Mouse (Mus musculus) stomach, embryonic 16.5 days (tissue): ENCODE measurements around the gene C130074G19Rik. TPM values are rescaled to one million over a fixed set of nuclear protein-coding genes. Genes with fewer than 3 reads are reported as not detected.

Experiments used
- ATAC-seq: fragments of 200-750 bp; cut with Nextera tagmentation; 2 replicates; pipeline ENCODE4 v1.8.0; 2017; ENCODE audit warnings: moderate number of reproducible peaks, moderate TSS enrichment; ENCODE audit not compliant: insufficient read depth, low FRiP score
- H3K27ac ChIP-seq: fragments of 300-500 bp; sonication (generic); 2 replicates; pipeline ENCODE4 v1.5.1; 2014; ENCODE audit warnings: low read length
- H3K27me3 ChIP-seq: fragments of 300-500 bp; sonication (generic); 2 replicates; pipeline ENCODE4 v1.6.1; 2014; ENCODE audit warnings: low read length, control low read depth, mixed read lengths; ENCODE audit not compliant: control insufficient read depth, insufficient read depth
- H3K36me3 ChIP-seq: fragments of 300-500 bp; sonication (generic); 2 replicates; pipeline ENCODE4 v1.6.1; 2014; ENCODE audit warnings: low read length; ENCODE audit not compliant: control insufficient read depth, insufficient read depth
- H3K4me1 ChIP-seq: fragments of 300-500 bp; sonication (generic); 2 replicates; pipeline ENCODE4 v1.6.1; 2014; ENCODE audit warnings: low read length, control low read depth, mixed read lengths; ENCODE audit not compliant: control insufficient read depth, insufficient read depth
- H3K4me2 ChIP-seq: fragments of 300-500 bp; sonication (generic); 2 replicates; pipeline ENCODE4 v1.6.1; 2014; ENCODE audit warnings: low read depth, low read length, mixed read lengths
- H3K4me3 ChIP-seq: fragments of 300-500 bp; sonication (generic); replicated peaks from 2 replicates; pipeline ENCODE4 v1.5.1; 2014; ENCODE audit warnings: mild to moderate bottlenecking, low read length
- H3K9ac ChIP-seq: fragments of 300-500 bp; sonication (generic); 2 replicates; pipeline ENCODE4 v1.6.1; 2014; ENCODE audit warnings: low read length
- H3K9me3 ChIP-seq: fragments of 300-500 bp; sonication (generic); replicated peaks from 2 replicates; pipeline ENCODE4 v1.6.1; 2016; ENCODE audit warnings: low read length, control low read depth; ENCODE audit not compliant: control insufficient read depth
- WGBS: fragments of 180-500 bp; shearing (Covaris S2); extraction: QIAGEN DNeasy Blood & Tissue Kit; methylation state at CpG from one replicate; pipeline ENCODE4 v1.1.7; 2014; 5-methylcytosine and 5-hydroxymethylcytosine counted together
- polyA plus RNA-seq: library from polyadenylated mRNA; unstranded; fragments of >200 nt; fragmentation: Nextera tagmentation; extraction: Ambion mirVana; gene quantifications from 2 replicates; pipeline ENCODE4 v1.2.1, GENCODE M21; 2015

C130074G19Rik gene
- polyA plus RNA-seq, 1 experiment from 2014 or later = 2.2 TPM

- Histone ChIP-seq H3K9me3 (no peaks in the 10 kb centered on the region), H3K4me1 (0 out of 2 replicates have a peak, but pooled peaks cover 7% of the 10 kb centered on the region), H3K9ac (peak overlapping the region; percentile 71; the same call in 1 of the 2 replicates), H3K27ac (no peak overlapping the region), H3K36me3 (no peaks in the 10 kb centered on the region), H3K4me2 (peak overlapping the region; percentile 82), H3K27me3 (peaks cover 28% of the 10 kb centered on the region), H3K4me3 (peak overlapping the region; percentile 52)
- 62% methylated on average over 7 of the region's 7 CpGs for WGBS
- no peak for ATAC-seq
Observed at GRCm38 (mm10) chr1:184881861-184882260, 1.2 kb downstream of the C130074G19Rik start.

- WGBS = 85% methylated on average over 5 of the region's 5 CpGs
- Histone ChIP-seq H3K27me3 (peaks cover 28% of the 10 kb centered on the region), H3K27ac (no peak overlapping the region), H3K4me2 (peak overlapping the region; percentile 15; the same call in 1 of the 2 replicates), H3K4me1 (0 out of 2 replicates have a peak, but pooled peaks cover 7% of the 10 kb centered on the region), H3K36me3 (no peaks in the 10 kb centered on the region), H3K4me3 (peak overlapping the region; percentile 52), H3K9ac (no peak overlapping the region), H3K9me3 (no peaks in the 10 kb centered on the region)
- no peak for ATAC-seq
Observed at GRCm38 (mm10) chr1:184881211-184881610, 1.8 kb downstream of the C130074G19Rik start.

- H3K27me3 ChIP-seq = peaks cover 28% of the 10 kb centered on the region
- H3K4me2 ChIP-seq = no peak overlapping the region
- H3K4me1 ChIP-seq = 0 out of 2 replicates have a peak, but pooled peaks cover 7% of the 10 kb centered on the region
- 71% methylated on average over 6 of the region's 6 CpGs for WGBS
- no peaks in the 10 kb centered on the region for H3K9me3 ChIP-seq
- no peaks in the 10 kb centered on the region for H3K36me3 ChIP-seq
- H3K27ac ChIP-seq = no peak overlapping the region
- H3K9ac ChIP-seq = no peak overlapping the region
- H3K4me3 ChIP-seq = no peak overlapping the region
- ATAC-seq = no peak
Observed at GRCm38 (mm10) chr1:184878860-184879259, 4.2 kb downstream of the C130074G19Rik start.

- H3K4me1 ChIP-seq = 0 out of 2 replicates have a peak, but pooled peaks cover 8% of the 10 kb centered on the region
- no peak overlapping the region for H3K27ac ChIP-seq
- 63% methylated on average over 2 of the region's 2 CpGs for whole genome bisulfite sequencing
- H3K27me3 ChIP-seq = peaks cover 13% of the 10 kb centered on the region
- H3K36me3 ChIP-seq = no peaks in the 10 kb centered on the region
- H3K4me2 ChIP-seq = no peak overlapping the region
- no peaks in the 10 kb centered on the region for H3K9me3 ChIP-seq
- ATAC-seq = no peak
- no peak overlapping the region for H3K4me3 ChIP-seq
- H3K9ac ChIP-seq = no peak overlapping the region
Observed at GRCm38 (mm10) chr1:184877306-184877705, 5.7 kb downstream of the C130074G19Rik start.

- H3K36me3 ChIP-seq = no peaks in the 10 kb centered on the region
- WGBS = 82% methylated on average over 11 of the region's 11 CpGs
- peaks cover 22% of the 10 kb centered on the region for H3K4me1 ChIP-seq
- H3K4me3 ChIP-seq = no peak overlapping the region
- H3K9ac ChIP-seq = no peak overlapping the region
- H3K9me3 ChIP-seq = no peaks in the 10 kb centered on the region
- H3K27ac ChIP-seq = no peak overlapping the region
- no peak for ATAC-seq
- no peak overlapping the region for H3K4me2 ChIP-seq
- H3K27me3 ChIP-seq = 0 out of 2 replicates have a peak, but pooled peaks cover 3% of the 10 kb centered on the region
Observed at GRCm38 (mm10) chr1:184873910-184874309, 9.1 kb downstream of the C130074G19Rik start.

GRCm38 (mm10) chr1:184872069-184872819 lies 10.8 kb downstream of the C130074G19Rik start:
- Histone ChIP-seq H3K4me3 (no peak overlapping the region), H3K4me1 (peaks cover 22% of the 10 kb centered on the region), H3K27ac (peak overlapping the region; percentile 42; the same call in 1 of the 2 replicates), H3K4me2 (no peak overlapping the region), H3K9me3 (no peaks in the 10 kb centered on the region), H3K9ac (no peak overlapping the region), H3K36me3 (no peaks in the 10 kb centered on the region), H3K27me3 (no peaks in the 10 kb centered on the region)
- ATAC-seq = 0 out of 2 replicates have a peak, but pooled peaks have one; percentile 9
- 59% methylated on average over 7 of the region's 7 CpGs for WGBS

GRCm38 (mm10) chr1:184871506-184871905 lies 11.5 kb downstream of the C130074G19Rik start:
- Histone ChIP-seq H3K27me3 (no peaks in the 10 kb centered on the region), H3K9me3 (no peaks in the 10 kb centered on the region), H3K4me1 (peaks cover 22% of the 10 kb centered on the region), H3K36me3 (no peaks in the 10 kb centered on the region), H3K9ac (no peak overlapping the region), H3K4me2 (no peak overlapping the region), H3K27ac (peak overlapping the region; percentile 42; the same call in 1 of the 2 replicates), H3K4me3 (no peak overlapping the region)
- 71% methylated on average over 1 of the region's 1 CpGs for WGBS
- ATAC-seq = peak; percentile 54; the same call in 1 of the 2 replicates

- WGBS = 75% methylated on average over 11 of the region's 11 CpGs
- H3K9me3 ChIP-seq = no peaks in the 10 kb centered on the region
- peak overlapping the region; percentile 42; the same call in 1 of the 2 replicates for H3K27ac ChIP-seq
- no peak overlapping the region for H3K4me3 ChIP-seq
- no peaks in the 10 kb centered on the region for H3K27me3 ChIP-seq
- no peak overlapping the region for H3K9ac ChIP-seq
- no peaks in the 10 kb centered on the region for H3K36me3 ChIP-seq
- no peak for ATAC-seq
- H3K4me2 ChIP-seq = no peak overlapping the region
- peaks cover 22% of the 10 kb centered on the region for H3K4me1 ChIP-seq
Observed at GRCm38 (mm10) chr1:184870646-184871385, 12.2 kb downstream of the C130074G19Rik start.
